Mouse (Mus musculus) megakaryocyte, embryonic 14.5 days (primary cell): Measurements from ENCODE around the gene Pde4d. TPM values are rescaled to one million over a fixed set of nuclear protein-coding genes. Genes with fewer than 3 reads are reported as not detected.

Source experiments
- H3K27me3 ChIP-seq: replicated peaks from 2 replicates; pipeline ENCODE3; 2012; ENCODE audit warnings: inconsistent platforms
- H3K36me3 ChIP-seq: replicated peaks from 2 replicates; pipeline ENCODE3; 2012; ENCODE audit warnings: low read length, inconsistent platforms, mixed read lengths
- H3K4me1 ChIP-seq: 2 replicates; pipeline ENCODE4 v1.6.1; 2012; ENCODE audit warnings: inconsistent platforms
- H3K4me3 ChIP-seq: replicated peaks from 2 replicates; pipeline ENCODE3; 2012; ENCODE audit warnings: moderate library complexity, mild to moderate bottlenecking, inconsistent platforms
- H3K9me3 ChIP-seq: 2 replicates; pipeline ENCODE4 v1.6.1; 2012; ENCODE audit warnings: inconsistent platforms
- FLI1 ChIP-seq: IDR thresholded peaks from 2 replicates; pipeline ENCODE4 v1.6.1; 2012; ENCODE audit warnings: low read length, inconsistent platforms, mixed read lengths
- GATA1 ChIP-seq: IDR thresholded peaks from 3 replicates; pipeline ENCODE4 v1.6.1; 2012; ENCODE audit warnings: mixed read lengths, low read length, inconsistent platforms, borderline replicate concordance
- polyA plus RNA-seq: library from polyadenylated mRNA; stranded (reverse); fragments of >175 nt; gene quantifications from 2 replicates; pipeline ENCODE4 v1.2.3, GENCODE M21; 2012; ENCODE audit warnings: low replicate concordance; ENCODE audit not compliant: insufficient read depth

The Pde4d gene
- polyA plus RNA-seq, 1 experiment = 2.8 TPM

GRCm38 (mm10) chr13:109448121-109448520, 998.4 kb downstream of the Pde4d start:
- Histone ChIP-seq H3K4me1 (no peaks in the 10 kb centered on the region), H3K4me3 (no peak overlapping the region), H3K27me3 (no peaks in the 10 kb centered on the region), H3K9me3 (peaks cover 7% of the 10 kb centered on the region), H3K36me3 (no peaks in the 10 kb centered on the region)
- TF ChIP-seq GATA1 (no peak), FLI1 (no peak)

- Histone ChIP-seq H3K9me3 (no peaks in the 10 kb centered on the region), H3K4me3 (no peak overlapping the region), H3K4me1 (peaks cover 3% of the 10 kb centered on the region; the same call in 1 of the 2 replicates), H3K27me3 (no peaks in the 10 kb centered on the region), H3K36me3 (no peaks in the 10 kb centered on the region)
- TF ChIP-seq FLI1 (no peak), GATA1 (no peak)
Measured at GRCm38 (mm10) chr13:109474344-109474743, 1024.6 kb downstream of the Pde4d start.

- Histone ChIP-seq H3K4me1 (peaks cover 3% of the 10 kb centered on the region; the same call in 1 of the 2 replicates), H3K27me3 (no peaks in the 10 kb centered on the region), H3K36me3 (no peaks in the 10 kb centered on the region), H3K9me3 (no peaks in the 10 kb centered on the region), H3K4me3 (no peak overlapping the region)
- no peak for TF ChIP-seq GATA1
- TF ChIP-seq FLI1 = no peak
Measured at GRCm38 (mm10) chr13:109481446-109481845, 1031.7 kb downstream of the Pde4d start.

- no peaks in the 10 kb centered on the region for H3K36me3 ChIP-seq
- H3K4me1 ChIP-seq = no peaks in the 10 kb centered on the region
- H3K9me3 ChIP-seq = no peaks in the 10 kb centered on the region
- no peaks in the 10 kb centered on the region for H3K27me3 ChIP-seq
- no peak overlapping the region for H3K4me3 ChIP-seq
- TF ChIP-seq FLI1 (no peak), GATA1 (no peak)
Measured at GRCm38 (mm10) chr13:109486166-109486565, 1036.4 kb downstream of the Pde4d start.

GRCm38 (mm10) chr13:109487378-109487777, 1037.6 kb downstream of the Pde4d start:
- H3K27me3 ChIP-seq = no peaks in the 10 kb centered on the region
- H3K36me3 ChIP-seq = no peaks in the 10 kb centered on the region
- no peak for TF ChIP-seq FLI1
- TF ChIP-seq GATA1 = no peak
- no peak overlapping the region for H3K4me3 ChIP-seq
- H3K9me3 ChIP-seq = no peaks in the 10 kb centered on the region
- H3K4me1 ChIP-seq = peaks cover 7% of the 10 kb centered on the region

GRCm38 (mm10) chr13:109490853-109491252, 1041.1 kb downstream of the Pde4d start:
- H3K4me1 ChIP-seq = peaks cover 7% of the 10 kb centered on the region
- no peaks in the 10 kb centered on the region for H3K36me3 ChIP-seq
- TF ChIP-seq FLI1 = no peak
- H3K4me3 ChIP-seq = no peak overlapping the region
- H3K27me3 ChIP-seq = no peaks in the 10 kb centered on the region
- H3K9me3 ChIP-seq = no peaks in the 10 kb centered on the region

- Histone ChIP-seq H3K9me3 (no peaks in the 10 kb centered on the region), H3K4me1 (peaks cover 7% of the 10 kb centered on the region), H3K36me3 (no peaks in the 10 kb centered on the region), H3K4me3 (no peak overlapping the region), H3K27me3 (no peaks in the 10 kb centered on the region)
- TF ChIP-seq GATA1 (no peak), FLI1 (no peak)
Measured at GRCm38 (mm10) chr13:109491829-109492228, 1042.1 kb downstream of the Pde4d start.

GRCm38 (mm10) chr13:109500336-109500735, 1050.6 kb downstream of the Pde4d start:
- no peak for TF ChIP-seq FLI1
- no peak for TF ChIP-seq GATA1
- Histone ChIP-seq H3K4me3 (no peak overlapping the region), H3K27me3 (peaks cover 3% of the 10 kb centered on the region)

GRCm38 (mm10) chr13:109502796-109503195, 1053.0 kb downstream of the Pde4d start:
- H3K9me3 ChIP-seq = no peaks in the 10 kb centered on the region
- H3K36me3 ChIP-seq = no peaks in the 10 kb centered on the region
- peaks cover 6% of the 10 kb centered on the region for H3K27me3 ChIP-seq
- no peaks in the 10 kb centered on the region for H3K4me1 ChIP-seq
- no peak overlapping the region for H3K4me3 ChIP-seq
- TF ChIP-seq FLI1 (no peak), GATA1 (no peak)

More at GRCm38 (mm10) chr13:109500336-109500735, 1050.6 kb downstream of the Pde4d start:
- H3K9me3 ChIP-seq = no peaks in the 10 kb centered on the region
- H3K4me1 ChIP-seq = no peaks in the 10 kb centered on the region
- no peaks in the 10 kb centered on the region for H3K36me3 ChIP-seq

- TF ChIP-seq GATA1 = no peak
- TF ChIP-seq FLI1 = no peak
- no peaks in the 10 kb centered on the region for H3K4me1 ChIP-seq
Measured at GRCm38 (mm10) chr13:109506754-109507153, 1057.0 kb downstream of the Pde4d start.

GRCm38 (mm10) chr13:109508472-109508871, 1058.7 kb downstream of the Pde4d start:
- no peak for TF ChIP-seq FLI1
- TF ChIP-seq GATA1 = no peak
- no peak overlapping the region for H3K4me3 ChIP-seq
- H3K36me3 ChIP-seq = no peaks in the 10 kb centered on the region
- H3K27me3 ChIP-seq = peaks cover 3% of the 10 kb centered on the region
- H3K4me1 ChIP-seq = no peaks in the 10 kb centered on the region
- no peaks in the 10 kb centered on the region for H3K9me3 ChIP-seq

More at GRCm38 (mm10) chr13:109506754-109507153, 1057.0 kb downstream of the Pde4d start:
- H3K27me3 ChIP-seq = peaks cover 3% of the 10 kb centered on the region
- H3K9me3 ChIP-seq = no peaks in the 10 kb centered on the region
- H3K4me3 ChIP-seq = no peak overlapping the region
- no peaks in the 10 kb centered on the region for H3K36me3 ChIP-seq
